Mouse (Mus musculus): ENCODE measurements at regions not wholly inside any gene's neighbourhood (a gene's known extent, or its start where the extent isn't known, plus 50 kb on each side); places are given as distances from the start of the nearest gene placed in this dataset.

DNA sequence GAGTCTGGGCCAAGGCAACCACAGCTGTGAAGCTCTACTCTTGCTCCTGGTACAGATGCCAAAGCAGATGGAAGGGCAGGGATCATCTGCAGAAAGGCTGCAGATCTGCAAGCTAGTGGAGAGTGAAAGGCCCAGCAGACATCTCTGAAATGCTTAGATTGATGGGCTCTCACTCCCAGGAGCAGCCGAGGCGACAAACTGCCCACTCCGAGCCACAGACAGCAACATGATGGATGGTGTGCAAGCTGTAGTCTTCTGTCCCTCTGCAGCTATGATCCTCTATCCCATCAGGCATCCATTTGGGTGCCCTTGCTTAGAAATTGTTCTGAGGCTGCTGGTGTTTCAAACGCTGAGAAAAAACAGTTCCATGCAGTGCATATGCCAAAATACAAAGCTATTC lies 262.1 kb downstream of the Dmrta1 start:
- Histone ChIP-seq H3K4me1 (ENCODE audit: control insufficient read depth, insufficient read depth, low read length) (no peaks in the 10 kb centered on the region), H3K4me2 (ENCODE audit: low read depth, low read length) (no peak overlapping the region), H3K4me3 (ENCODE audit: low read length) (no peak overlapping the region), H3K9me3 (ENCODE audit: control insufficient read depth, low read length) (no peaks in the 10 kb centered on the region), H3K27ac (ENCODE audit: low read length) (no peak overlapping the region), H3K36me3 (ENCODE audit: control insufficient read depth, insufficient read depth, low read length) (no peaks in the 10 kb centered on the region), H3K9ac (ENCODE audit: low read depth, low read length) (no peak overlapping the region), H3K27me3 (replicated peaks; ENCODE audit: control insufficient read depth, insufficient read depth, low read length) (no peaks in the 10 kb centered on the region)
- 49% methylated on average over 4 of the region's 4 CpGs for WGBS
- ATAC-seq = no peak

DNA sequence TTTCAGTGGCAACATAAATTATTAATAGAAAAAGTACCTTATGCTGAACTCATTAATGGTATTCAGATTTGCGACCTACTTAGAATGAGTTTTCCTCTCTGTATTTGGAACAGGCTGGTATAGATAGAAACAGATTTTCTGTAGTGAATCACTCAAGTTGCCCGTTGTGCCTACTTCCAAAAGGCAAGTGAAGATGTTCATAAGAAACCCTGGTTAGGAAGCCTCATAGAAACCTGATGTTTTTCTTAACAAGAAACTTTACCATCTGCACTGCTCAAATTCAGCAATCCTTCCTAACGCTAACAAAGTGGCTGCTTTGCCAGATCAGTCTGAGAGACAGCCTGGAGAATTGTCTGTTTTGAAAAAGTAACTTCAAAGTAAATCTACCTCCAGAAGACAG lies 242.5 kb upstream of the Zfp352 start:
- H3K9me3 ChIP-seq (ENCODE audit: control insufficient read depth, low read length) = no peaks in the 10 kb centered on the region
- no peak overlapping the region for H3K4me2 ChIP-seq (ENCODE audit: low read depth, low read length)
- no peak for ATAC-seq
- no peak overlapping the region for H3K4me3 ChIP-seq (ENCODE audit: low read length)
- H3K27ac ChIP-seq (ENCODE audit: low read length) = no peak overlapping the region
- no peak overlapping the region for H3K9ac ChIP-seq (ENCODE audit: low read depth, low read length)
- no peaks in the 10 kb centered on the region for H3K27me3 ChIP-seq (replicated peaks; ENCODE audit: control insufficient read depth, insufficient read depth, low read length)
- H3K36me3 ChIP-seq (ENCODE audit: control insufficient read depth, insufficient read depth, low read length) = no peaks in the 10 kb centered on the region
- H3K4me1 ChIP-seq (ENCODE audit: control insufficient read depth, insufficient read depth, low read length) = no peaks in the 10 kb centered on the region
- 84% methylated on average over 3 of the region's 3 CpGs for WGBS

DNA sequence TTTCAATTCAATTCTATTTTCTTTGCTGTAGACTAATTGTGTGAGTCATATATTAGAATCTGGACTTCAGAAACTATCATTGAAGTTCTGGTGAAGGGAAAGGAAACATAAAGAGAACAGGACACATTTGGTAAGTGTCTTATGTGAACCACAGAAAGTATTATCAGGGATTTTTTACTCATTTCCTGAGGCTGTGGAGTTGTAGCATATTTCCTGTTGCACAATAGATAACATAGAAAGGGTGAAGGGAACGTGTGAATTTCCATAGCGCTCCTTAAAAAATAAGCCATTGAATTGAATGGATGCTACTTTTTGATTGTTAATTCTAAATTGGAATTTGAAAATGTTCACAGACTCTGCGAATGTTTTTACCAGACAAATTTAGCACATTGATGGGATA lies 215.2 kb upstream of the Zfp352 start:
- WGBS = 71% methylated on average over 3 of the region's 3 CpGs
- Histone ChIP-seq H3K36me3 (ENCODE audit: control insufficient read depth, insufficient read depth, low read length) (no peaks in the 10 kb centered on the region), H3K9ac (ENCODE audit: low read depth, low read length) (no peak overlapping the region), H3K27ac (ENCODE audit: low read length) (no peak overlapping the region), H3K27me3 (replicated peaks; ENCODE audit: control insufficient read depth, insufficient read depth, low read length) (no peaks in the 10 kb centered on the region), H3K4me2 (ENCODE audit: low read depth, low read length) (no peak overlapping the region), H3K4me3 (ENCODE audit: low read length) (no peak overlapping the region), H3K4me1 (ENCODE audit: control insufficient read depth, insufficient read depth, low read length) (no peaks in the 10 kb centered on the region), H3K9me3 (ENCODE audit: control insufficient read depth, low read length) (no peaks in the 10 kb centered on the region)
- ATAC-seq = no peak

DNA sequence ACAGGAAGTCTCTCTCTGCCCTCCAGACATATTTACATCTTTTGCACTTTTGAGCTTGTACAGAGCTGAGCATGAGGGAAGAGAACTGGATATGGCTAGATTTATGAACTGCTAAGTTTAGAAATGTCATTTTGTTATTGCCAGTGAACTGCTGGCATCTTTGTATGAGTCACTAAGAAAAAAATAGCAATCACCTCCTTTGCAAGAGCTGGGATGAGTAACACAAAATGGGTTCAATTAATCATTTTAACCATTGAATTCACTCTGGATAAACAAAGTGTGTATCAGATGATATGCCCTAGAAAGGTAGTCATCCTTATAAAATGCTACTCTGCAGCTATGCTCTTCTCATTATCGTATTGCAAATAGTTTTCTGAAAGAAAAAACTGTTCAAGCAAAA lies 214.7 kb upstream of the Zfp352 start:
- Histone ChIP-seq H3K27me3 (replicated peaks; ENCODE audit: control insufficient read depth, insufficient read depth, low read length) (no peaks in the 10 kb centered on the region), H3K4me2 (ENCODE audit: low read depth, low read length) (no peak overlapping the region), H3K36me3 (ENCODE audit: control insufficient read depth, insufficient read depth, low read length) (no peaks in the 10 kb centered on the region), H3K9ac (ENCODE audit: low read depth, low read length) (no peak overlapping the region), H3K9me3 (ENCODE audit: control insufficient read depth, low read length) (no peaks in the 10 kb centered on the region), H3K27ac (ENCODE audit: low read length) (no peak overlapping the region), H3K4me1 (ENCODE audit: control insufficient read depth, insufficient read depth, low read length) (no peaks in the 10 kb centered on the region), H3K4me3 (ENCODE audit: low read length) (no peak overlapping the region)
- WGBS = 63% methylated on average over 1 of the region's 1 CpGs
- no peak for ATAC-seq

DNA sequence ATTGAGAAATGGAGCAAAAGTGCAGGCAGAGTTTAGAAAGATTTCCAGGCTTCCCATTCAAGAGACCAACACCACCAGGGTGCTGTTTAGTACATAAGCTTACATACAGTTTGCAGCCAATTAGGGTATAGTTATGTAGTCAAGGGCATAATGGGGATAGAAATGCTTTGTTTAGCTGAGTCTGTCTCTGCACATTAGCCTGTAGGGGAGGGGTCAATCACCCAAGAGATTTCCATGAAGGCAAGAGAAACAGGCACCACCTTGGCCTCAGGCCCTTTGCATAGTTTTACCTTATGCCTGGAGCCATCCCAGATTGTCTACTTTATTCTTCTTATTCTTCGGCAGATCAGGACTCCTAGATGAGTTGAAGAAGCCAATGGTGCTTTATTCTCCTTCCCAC lies 205.9 kb upstream of the Zfp352 start:
- H3K9me3 ChIP-seq (ENCODE audit: control insufficient read depth, low read length) = no peaks in the 10 kb centered on the region
- H3K9ac ChIP-seq (ENCODE audit: low read depth, low read length) = no peak overlapping the region
- no peaks in the 10 kb centered on the region for H3K27me3 ChIP-seq (replicated peaks; ENCODE audit: control insufficient read depth, insufficient read depth, low read length)
- 73% methylated on average over 1 of the region's 1 CpGs for WGBS
- H3K4me2 ChIP-seq (ENCODE audit: low read depth, low read length) = no peak overlapping the region
- H3K4me3 ChIP-seq (ENCODE audit: low read length) = no peak overlapping the region
- no peak overlapping the region for H3K27ac ChIP-seq (ENCODE audit: low read length)
- ATAC-seq = no peak
- H3K4me1 ChIP-seq (ENCODE audit: control insufficient read depth, insufficient read depth, low read length) = no peaks in the 10 kb centered on the region
- no peaks in the 10 kb centered on the region for H3K36me3 ChIP-seq (ENCODE audit: control insufficient read depth, insufficient read depth, low read length)

DNA sequence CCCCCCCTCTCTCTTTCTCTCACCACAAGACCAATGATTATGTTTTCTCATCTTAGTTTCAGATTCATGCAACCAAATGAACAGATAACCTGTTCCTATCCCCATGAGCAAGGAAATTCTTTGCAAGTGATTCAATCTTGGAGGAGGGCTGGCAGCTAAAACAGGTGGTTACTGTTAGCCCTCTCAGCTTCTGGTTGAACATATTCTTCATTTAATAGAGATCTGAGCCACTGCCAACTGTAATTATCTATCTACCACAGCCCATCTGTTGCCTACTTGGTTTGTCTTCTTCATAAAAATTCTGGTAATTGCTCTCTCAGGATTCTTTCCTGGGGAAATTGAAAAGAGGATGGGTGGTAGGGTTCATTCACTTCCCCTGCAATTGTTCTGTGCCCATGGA lies 204.4 kb upstream of the Zfp352 start:
- Histone ChIP-seq H3K36me3 (ENCODE audit: control insufficient read depth, insufficient read depth, low read length) (no peaks in the 10 kb centered on the region), H3K4me2 (ENCODE audit: low read depth, low read length) (no peak overlapping the region), H3K27me3 (replicated peaks; ENCODE audit: control insufficient read depth, insufficient read depth, low read length) (no peaks in the 10 kb centered on the region), H3K4me3 (ENCODE audit: low read length) (no peak overlapping the region), H3K9me3 (ENCODE audit: control insufficient read depth, low read length) (no peaks in the 10 kb centered on the region), H3K27ac (ENCODE audit: low read length) (no peak overlapping the region), H3K4me1 (ENCODE audit: control insufficient read depth, insufficient read depth, low read length) (no peaks in the 10 kb centered on the region), H3K9ac (ENCODE audit: low read depth, low read length) (no peak overlapping the region)
- no peak for ATAC-seq
